Mouse (Mus musculus) embryonic facial prominence, embryonic 15.5 days (tissue): ENCODE data around the gene Mid1. TPM values are rescaled to one million over a fixed set of nuclear protein-coding genes. Genes with fewer than 3 reads are reported as not detected.
A peak's percentile ranks its signal among the peaks of the same experiment; 100 is the strongest.

Source experiments
- ATAC-seq: fragments of 200-750 bp; cut with Nextera tagmentation; 2 replicates; pipeline ENCODE4 v1.8.0; 2017; ENCODE audit warnings: low read depth, moderate TSS enrichment; ENCODE audit not compliant: insufficient number of reproducible peaks, low FRiP score, low TSS enrichment
- H3K27ac ChIP-seq: fragments of 300-500 bp; sonication (generic); replicated peaks from 2 replicates; pipeline ENCODE4 v1.5.1; 2015; ENCODE audit warnings: mild to moderate bottlenecking, inconsistent platforms
- H3K27me3 ChIP-seq: fragments of 300-500 bp; sonication (generic); 2 replicates; pipeline ENCODE4 v1.6.1; 2015; ENCODE audit warnings: inconsistent platforms
- H3K36me3 ChIP-seq: fragments of 300-500 bp; sonication (generic); 2 replicates; pipeline ENCODE4 v1.6.1; 2015; ENCODE audit warnings: mild to moderate bottlenecking, inconsistent platforms
- H3K4me1 ChIP-seq: fragments of 300-500 bp; sonication (generic); 2 replicates; pipeline ENCODE4 v1.6.1; 2015; ENCODE audit warnings: inconsistent platforms
- H3K4me2 ChIP-seq: fragments of 300-500 bp; sonication (generic); replicated peaks from 2 replicates; pipeline ENCODE4 v1.6.1; 2015; ENCODE audit warnings: mild to moderate bottlenecking, inconsistent platforms
- H3K4me3 ChIP-seq: fragments of 300-500 bp; sonication (generic); replicated peaks from 2 replicates; pipeline ENCODE4 v1.5.1; 2015; ENCODE audit warnings: mild to moderate bottlenecking, inconsistent platforms
- H3K9ac ChIP-seq: fragments of 300-500 bp; sonication (generic); 2 replicates; pipeline ENCODE4 v1.6.1; 2015; ENCODE audit warnings: inconsistent platforms
- H3K9me3 ChIP-seq: fragments of 300-500 bp; sonication (generic); replicated peaks from 2 replicates; pipeline ENCODE4 v1.6.1; 2016; ENCODE audit warnings: inconsistent platforms
- WGBS: fragments of 180-500 bp; shearing (Covaris S2); methylation state at CpG from one replicate; pipeline ENCODE4 v1.1.7; 2015; 5-methylcytosine and 5-hydroxymethylcytosine counted together
- polyA plus RNA-seq: library from polyadenylated mRNA; unstranded; fragments of >200 nt; fragmentation: Nextera tagmentation; extraction: Ambion mirVana; gene quantifications from 2 replicates; pipeline ENCODE4 v1.2.1, GENCODE M21; 2015

The Mid1 gene
- polyA plus RNA-seq, 1 experiment from 2014 or later: 9.8 TPM

- 87% methylated on average over 3 of the region's 3 CpGs for WGBS
- ATAC-seq: no peak
These were observed 94.5 kb downstream of the Mid1 start, which contains the start of gene 4933400A11Rik for GRCm38 (mm10) chrX:169779535-169779934. Gene 4933400A11Rik (minus strand): TSS chrX:169779635.

GRCm38 (mm10) chrX:169789702-169790101, 104.7 kb downstream of the Mid1 start:
- no peaks in the 10 kb centered on the region for H3K9me3 ChIP-seq
- no peak overlapping the region for H3K4me3 ChIP-seq
- ATAC-seq: no peak
- no peak overlapping the region for H3K4me2 ChIP-seq
- WGBS: 87% methylated on average over 5 of the region's 5 CpGs
- no peaks in the 10 kb centered on the region for H3K27me3 ChIP-seq
- no peak overlapping the region for H3K9ac ChIP-seq
- no peaks in the 10 kb centered on the region for H3K36me3 ChIP-seq
- H3K4me1 ChIP-seq: 0 out of 2 replicates have a peak, but pooled peaks cover 3% of the 10 kb centered on the region
- H3K27ac ChIP-seq: no peak overlapping the region

More at GRCm38 (mm10) chrX:169779535-169779934, 94.5 kb downstream of the Mid1 start, which contains the start of gene 4933400A11Rik:
- H3K4me1 ChIP-seq: no peaks in the 10 kb centered on the region
- H3K27ac ChIP-seq: no peak within 1 kb of the TSS
- no peak within 1 kb of the TSS for H3K4me2 ChIP-seq
- no peaks in the 10 kb centered on the region for H3K9me3 ChIP-seq
- no peak within 1 kb of the TSS for H3K4me3 ChIP-seq
- H3K27me3 ChIP-seq: 0 out of 2 replicates have a peak, but pooled peaks cover 2% of the 10 kb centered on the region
- H3K36me3 ChIP-seq: no peaks in the 10 kb centered on the region
- H3K9ac ChIP-seq: no peak within 1 kb of the TSS

GRCm38 (mm10) chrX:169792879-169793278, 107.9 kb downstream of the Mid1 start:
- H3K36me3 ChIP-seq: no peaks in the 10 kb centered on the region
- H3K9ac ChIP-seq: no peak overlapping the region
- no peak overlapping the region for H3K4me2 ChIP-seq
- H3K4me3 ChIP-seq: no peak overlapping the region
- 22% methylated on average over 1 of the region's 1 CpGs for WGBS
- ATAC-seq: no peak
- no peak overlapping the region for H3K27ac ChIP-seq
- no peaks in the 10 kb centered on the region for H3K9me3 ChIP-seq
- H3K27me3 ChIP-seq: no peaks in the 10 kb centered on the region
- H3K4me1 ChIP-seq: 0 out of 2 replicates have a peak, but pooled peaks cover 3% of the 10 kb centered on the region

- H3K9me3 ChIP-seq: no peaks in the 10 kb centered on the region
- H3K27ac ChIP-seq: no peak overlapping the region
- no peaks in the 10 kb centered on the region for H3K36me3 ChIP-seq
- H3K4me3 ChIP-seq: no peak overlapping the region
- no peak overlapping the region for H3K9ac ChIP-seq
- 40% methylated on average over 4 of the region's 4 CpGs for WGBS
- ATAC-seq: no peak
- H3K4me2 ChIP-seq: no peak overlapping the region
- no peaks in the 10 kb centered on the region for H3K27me3 ChIP-seq
- H3K4me1 ChIP-seq: 0 out of 2 replicates have a peak, but pooled peaks cover 3% of the 10 kb centered on the region
These were observed 109.4 kb downstream of the Mid1 start for GRCm38 (mm10) chrX:169794421-169794820.

- ATAC-seq: no peak
- Histone ChIP-seq H3K4me3 (no peak overlapping the region), H3K27me3 (no peaks in the 10 kb centered on the region), H3K36me3 (no peaks in the 10 kb centered on the region), H3K27ac (no peak overlapping the region), H3K4me1 (0 out of 2 replicates have a peak, but pooled peaks cover 3% of the 10 kb centered on the region), H3K9me3 (no peaks in the 10 kb centered on the region), H3K4me2 (no peak overlapping the region), H3K9ac (no peak overlapping the region)
- WGBS: 39% methylated on average over 7 of the region's 7 CpGs
These were observed 109.9 kb downstream of the Mid1 start for GRCm38 (mm10) chrX:169794831-169795311.

- Histone ChIP-seq H3K4me3 (no peak overlapping the region), H3K36me3 (no peaks in the 10 kb centered on the region), H3K27me3 (no peaks in the 10 kb centered on the region), H3K4me1 (0 out of 2 replicates have a peak, but pooled peaks cover 3% of the 10 kb centered on the region), H3K27ac (no peak overlapping the region), H3K4me2 (no peak overlapping the region), H3K9ac (no peak overlapping the region), H3K9me3 (no peaks in the 10 kb centered on the region)
- 52% methylated on average over 3 of the region's 3 CpGs for WGBS
- ATAC-seq: no peak
These were observed 112.1 kb downstream of the Mid1 start for GRCm38 (mm10) chrX:169797148-169797547.

GRCm38 (mm10) chrX:169798987-169799680, 114.1 kb downstream of the Mid1 start:
- no peak overlapping the region for H3K9ac ChIP-seq
- H3K4me1 ChIP-seq: 0 out of 2 replicates have a peak, but pooled peaks cover 3% of the 10 kb centered on the region
- no peaks in the 10 kb centered on the region for H3K27me3 ChIP-seq
- no peak for ATAC-seq
- peak overlapping the region; percentile 33 for H3K4me3 ChIP-seq
- no peaks in the 10 kb centered on the region for H3K36me3 ChIP-seq
- 11% methylated on average over 11 of the region's 11 CpGs for WGBS
- no peaks in the 10 kb centered on the region for H3K9me3 ChIP-seq
- 0 out of 2 replicates have a peak overlapping the region, but pooled peaks have one; percentile 17 for H3K4me2 ChIP-seq
- no peak overlapping the region for H3K27ac ChIP-seq

- H3K27ac ChIP-seq: no peak overlapping the region
- no peaks in the 10 kb centered on the region for H3K27me3 ChIP-seq
- no peaks in the 10 kb centered on the region for H3K9me3 ChIP-seq
- no peak overlapping the region for H3K4me3 ChIP-seq
- no peak overlapping the region for H3K4me2 ChIP-seq
- H3K36me3 ChIP-seq: no peaks in the 10 kb centered on the region
- ATAC-seq: no peak
- no peaks in the 10 kb centered on the region for H3K4me1 ChIP-seq
- no peak overlapping the region for H3K9ac ChIP-seq
- 34% methylated on average over 4 of the region's 4 CpGs for whole genome bisulfite sequencing
These were observed 115.2 kb downstream of the Mid1 start for GRCm38 (mm10) chrX:169800238-169800637.

GRCm38 (mm10) chrX:169805791-169806190, 120.8 kb downstream of the Mid1 start:
- Histone ChIP-seq H3K36me3 (no peaks in the 10 kb centered on the region), H3K9ac (no peak overlapping the region), H3K27me3 (no peaks in the 10 kb centered on the region), H3K4me1 (no peaks in the 10 kb centered on the region), H3K4me2 (no peak overlapping the region), H3K9me3 (no peaks in the 10 kb centered on the region), H3K4me3 (no peak overlapping the region), H3K27ac (no peak overlapping the region)
- 66% methylated on average over 5 of the region's 5 CpGs for WGBS
- ATAC-seq: no peak

- no peak overlapping the region for H3K4me3 ChIP-seq
- H3K4me1 ChIP-seq: no peaks in the 10 kb centered on the region
- H3K9ac ChIP-seq: no peak overlapping the region
- H3K27ac ChIP-seq: no peak overlapping the region
- H3K27me3 ChIP-seq: no peaks in the 10 kb centered on the region
- H3K4me2 ChIP-seq: no peak overlapping the region
- no peaks in the 10 kb centered on the region for H3K36me3 ChIP-seq
- WGBS: 76% methylated on average over 3 of the region's 3 CpGs
- ATAC-seq: no peak
- no peaks in the 10 kb centered on the region for H3K9me3 ChIP-seq
These were observed 122.7 kb downstream of the Mid1 start for GRCm38 (mm10) chrX:169807744-169808143.

- Histone ChIP-seq H3K27me3 (no peaks in the 10 kb centered on the region), H3K4me1 (no peaks in the 10 kb centered on the region), H3K4me3 (no peak overlapping the region), H3K9ac (no peak overlapping the region), H3K27ac (no peak overlapping the region), H3K4me2 (no peak overlapping the region), H3K36me3 (no peaks in the 10 kb centered on the region), H3K9me3 (no peaks in the 10 kb centered on the region)
- 66% methylated on average over 5 of the region's 5 CpGs for WGBS
- no peak for ATAC-seq
These were observed 126.3 kb downstream of the Mid1 start for GRCm38 (mm10) chrX:169811318-169811717.
